Mouse (Mus musculus) naive thymus-derived CD4-positive, alpha-beta T cell, adult 2 months (primary cell): ENCODE results near the gene Inava.

ENCODE experiments used
- DNase-seq: peaks from one replicate; pipeline ENCODE4 v3.0.0-alpha.2; 2011; ENCODE audit warnings: low read depth

Inava gene

GRCm38 (mm10) chr1:136233892-136234594, at the start of gene Inava:
Gene Inava (minus strand): TSS chr1:136234264.
- DNase-seq, result peak; percentile 60

- DNase-seq, result no peak
These were observed 43.3 kb upstream of the Inava start for GRCm38 (mm10) chr1:136277366-136277765.

GRCm38 (mm10) chr1:136268224-136268623, 34.2 kb upstream of the Inava start:
- no peak for DNase-seq

- no peak for DNase-seq
These were observed 32.1 kb upstream of the Inava start for GRCm38 (mm10) chr1:136266127-136266526.

GRCm38 (mm10) chr1:136263355-136263754, 29.3 kb upstream of the Inava start:
- DNase-seq, result no peak

- DNase-seq, result no peak
These were observed 26.7 kb upstream of the Inava start, which contains the start of gene Gpr25 for GRCm38 (mm10) chr1:136260635-136261238. Gene Gpr25 (minus strand): TSS chr1:136260873.

GRCm38 (mm10) chr1:136259893-136260634, 26.0 kb upstream of the Inava start:
- DNase-seq, result no peak

- DNase-seq, result no peak
These were observed 25.5 kb upstream of the Inava start for GRCm38 (mm10) chr1:136259543-136259892.

GRCm38 (mm10) chr1:136258495-136258894, 24.4 kb upstream of the Inava start:
- no peak for DNase-seq

GRCm38 (mm10) chr1:136255657-136256056, 21.6 kb upstream of the Inava start:
- DNase-seq, result no peak

GRCm38 (mm10) chr1:136255174-136255573, 21.1 kb upstream of the Inava start:
- no peak for DNase-seq

- DNase-seq, result no peak
These were observed 20.5 kb upstream of the Inava start for GRCm38 (mm10) chr1:136254503-136255065.

- DNase-seq, result no peak
These were observed 19.4 kb upstream of the Inava start for GRCm38 (mm10) chr1:136253472-136253871.

- no peak for DNase-seq
These were observed 15.6 kb upstream of the Inava start for GRCm38 (mm10) chr1:136249662-136250061.

- DNase-seq, result no peak
These were observed 13.3 kb upstream of the Inava start for GRCm38 (mm10) chr1:136247393-136247792.

GRCm38 (mm10) chr1:136244469-136244868, 10.4 kb upstream of the Inava start:
- no peak for DNase-seq

- no peak for DNase-seq
These were observed 7.7 kb upstream of the Inava start for GRCm38 (mm10) chr1:136241801-136242200.

GRCm38 (mm10) chr1:136238495-136238894, 4.4 kb upstream of the Inava start:
- DNase-seq, result no peak

- DNase-seq, result peak; percentile 30
These were observed 580 bp upstream of the Inava start for GRCm38 (mm10) chr1:136234595-136235092.

GRCm38 (mm10) chr1:136232986-136233790, 876 bp downstream of the Inava start:
- no peak for DNase-seq

- DNase-seq, result no peak
These were observed 1.7 kb downstream of the Inava start for GRCm38 (mm10) chr1:136232285-136232926.
